Mouse (Mus musculus): ENCODE measurements around the gene Flnc. TPM values are rescaled to one million over a fixed set of nuclear protein-coding genes. Genes with fewer than 3 reads are reported as not detected.
A peak's percentile ranks its signal among the peaks of the same experiment; 100 is the strongest.

The Flnc gene
- polyA plus RNA-seq, 2 experiments, result 0.14 to 0.23 TPM

- peaks cover 0 to 4% of the 10 kb centered on the region in 2 experiments; a peak in 2 of 4 replicates for H3K4me1 ChIP-seq (replicated peaks; ENCODE audit: control insufficient read depth in 2 of 2, insufficient read depth in 2 of 2, low read length in 1 of 2)
- no peak for TF ChIP-seq CTCF (IDR thresholded peaks at IDR 0.05; ENCODE audit: low read depth)
- no peak for TF ChIP-seq EP300 (IDR thresholded peaks at IDR 0.05; ENCODE audit: low read depth)
- H3K4me2 ChIP-seq (ENCODE audit: low read depth), result no peak overlapping the region
- H3K36me3 ChIP-seq (replicated peaks; ENCODE audit: control insufficient read depth, insufficient read depth, low read depth), result no peaks in the 10 kb centered on the region
- no peak overlapping the region for H3K27ac ChIP-seq
- no peak overlapping the region for H3K4me3 ChIP-seq (ENCODE audit: insufficient read depth in 1 of 2, low read depth in 2 of 2, low read length in 2 of 2)
- ATAC-seq (ENCODE audit: insufficient read depth), result no peak
- no peaks in the 10 kb centered on the region for H3K9me3 ChIP-seq (ENCODE audit: control insufficient read depth, low read length)
- H3K27me3 ChIP-seq (ENCODE audit: control insufficient read depth, insufficient read depth, low read length), result peaks cover 20% of the 10 kb centered on the region
- no peak for DNase-seq (ENCODE audit: low read depth in 3 of 3, low spot score in 3 of 3)
- no peak overlapping the region for H3K9ac ChIP-seq (replicated peaks)
- WGBS (ENCODE audit: insufficient replicate concordance), result 15% methylated on average over 23 of the region's 25 CpGs
These were observed 63.2 kb downstream of the Flnc start for GRCm38 (mm10) chr6:29496270-29496669.

DNA sequence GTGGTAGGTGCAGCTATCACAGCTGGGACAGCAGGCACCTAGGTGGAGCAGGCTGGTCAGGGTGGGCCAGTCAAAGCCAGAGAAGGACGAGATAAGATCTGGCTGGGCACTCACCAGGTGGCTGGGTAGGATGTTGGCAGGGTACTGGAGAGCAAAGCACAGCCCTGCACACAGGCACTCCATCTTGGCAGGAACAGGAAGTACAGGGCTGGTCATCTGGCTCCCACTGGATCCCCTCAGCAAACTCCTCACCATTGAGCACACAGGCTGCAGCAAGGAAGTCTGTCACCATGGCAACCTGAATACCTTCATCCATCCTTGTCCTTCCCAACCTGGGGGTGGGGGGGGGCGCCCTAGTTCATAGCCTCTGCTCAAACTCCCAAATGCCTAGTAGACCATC, 64.7 kb downstream of the Flnc start:
- H3K36me3 ChIP-seq (replicated peaks; ENCODE audit: control insufficient read depth, insufficient read depth, low read depth), result no peaks in the 10 kb centered on the region
- ATAC-seq (ENCODE audit: insufficient read depth) (no peak), DNase-seq (ENCODE audit: low read depth in 3 of 3, low spot score in 3 of 3) (no peak)
- H3K4me1 ChIP-seq (replicated peaks; ENCODE audit: control insufficient read depth in 2 of 2, insufficient read depth in 2 of 2, low read length in 1 of 2), result peaks cover 0 to 7% of the 10 kb centered on the region in 2 experiments; a peak in 2 of 4 replicates
- H3K4me2 ChIP-seq (ENCODE audit: low read depth), result no peak overlapping the region
- no peak overlapping the region for H3K27ac ChIP-seq
- H3K9me3 ChIP-seq (ENCODE audit: control insufficient read depth, low read length), result no peaks in the 10 kb centered on the region
- H3K9ac ChIP-seq (replicated peaks), result no peak overlapping the region
- no peak for TF ChIP-seq EP300 (IDR thresholded peaks at IDR 0.05; ENCODE audit: low read depth)
- 22% methylated on average over 2 of the region's 2 CpGs for WGBS (ENCODE audit: insufficient replicate concordance)
- no peak overlapping the region for H3K4me3 ChIP-seq (ENCODE audit: insufficient read depth in 1 of 2, low read depth in 2 of 2, low read length in 2 of 2)
- H3K27me3 ChIP-seq (ENCODE audit: control insufficient read depth, insufficient read depth, low read length), result peaks cover 20% of the 10 kb centered on the region

DNA sequence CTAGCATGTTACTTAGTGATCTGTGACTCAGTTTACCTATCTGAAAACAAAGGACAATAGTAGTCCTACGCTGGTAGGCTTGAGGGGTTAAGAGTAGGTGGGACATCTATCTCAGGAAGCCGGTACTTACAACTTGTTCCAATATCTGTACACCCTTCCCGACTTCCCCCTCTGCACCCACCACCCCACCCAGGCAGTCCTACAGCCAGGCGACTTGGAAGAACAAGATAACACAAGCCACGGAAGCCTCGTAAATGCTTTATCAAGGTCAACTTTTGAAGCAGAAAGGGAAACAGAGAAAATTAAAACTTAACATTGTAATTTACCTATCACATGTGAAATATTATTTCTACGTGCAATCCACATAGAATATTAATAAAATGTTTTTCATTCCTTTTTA, 67.1 kb downstream of the Flnc start:
- Histone ChIP-seq H3K4me3 (ENCODE audit: insufficient read depth in 1 of 2, low read depth in 2 of 2, low read length in 2 of 2) (no peak overlapping the region), H3K9ac (replicated peaks) (no peak overlapping the region), H3K36me3 (replicated peaks; ENCODE audit: control insufficient read depth, insufficient read depth, low read depth) (no peaks in the 10 kb centered on the region), H3K27ac (no peak overlapping the region), H3K4me2 (ENCODE audit: low read depth) (no peak overlapping the region), H3K27me3 (ENCODE audit: control insufficient read depth, insufficient read depth, low read length) (peaks cover 20% of the 10 kb centered on the region), H3K9me3 (ENCODE audit: control insufficient read depth, low read length) (no peaks in the 10 kb centered on the region), H3K4me1 (replicated peaks; ENCODE audit: control insufficient read depth in 2 of 2, insufficient read depth in 2 of 2, low read length in 1 of 2) (peaks cover 0 to 7% of the 10 kb centered on the region in 2 experiments; a peak in 2 of 4 replicates)
- TF ChIP-seq EP300 (IDR thresholded peaks at IDR 0.05; ENCODE audit: low read depth) (no peak), CTCF (IDR thresholded peaks at IDR 0.05; ENCODE audit: low read depth) (no peak)
- DNase-seq (ENCODE audit: low read depth in 3 of 3, low spot score in 3 of 3) (peak in 1 of 3 experiments; percentile 12), ATAC-seq (ENCODE audit: insufficient read depth) (0 out of 2 replicates have a peak, but pooled peaks have one; percentile 15)
- 26% methylated on average over 7 of the region's 7 CpGs for WGBS (ENCODE audit: insufficient replicate concordance)

DNA sequence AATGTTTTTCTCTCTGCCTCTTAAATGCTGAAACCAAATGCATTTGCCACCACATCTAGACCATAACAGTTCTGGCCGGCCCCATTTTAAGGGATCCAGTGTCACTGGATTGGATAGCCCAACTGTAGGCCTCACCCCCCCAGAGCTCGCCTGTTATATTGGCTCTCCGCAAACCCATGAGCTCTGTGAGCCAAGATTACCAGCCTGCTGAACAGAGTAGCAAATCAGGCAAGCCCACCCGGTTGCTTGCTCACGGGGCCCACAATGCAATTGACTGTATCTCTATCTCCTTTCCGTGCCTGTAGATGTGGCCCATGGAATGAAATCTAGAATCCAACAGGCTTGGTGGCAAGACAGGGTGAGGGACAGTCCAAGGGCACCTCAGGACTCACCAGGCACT, 67.8 kb downstream of the Flnc start:
- no peak overlapping the region for H3K4me2 ChIP-seq (ENCODE audit: low read depth)
- H3K9ac ChIP-seq (replicated peaks), result no peak overlapping the region
- TF ChIP-seq CTCF (IDR thresholded peaks at IDR 0.05; ENCODE audit: low read depth) (no peak), EP300 (IDR thresholded peaks at IDR 0.05; ENCODE audit: low read depth) (no peak)
- peak; percentile 52 for ATAC-seq (ENCODE audit: insufficient read depth)
- DNase-seq (ENCODE audit: low read depth in 3 of 3, low spot score in 3 of 3), result peak in 1 of 3 experiments; percentile 9
- peaks cover 18% of the 10 kb centered on the region for H3K27me3 ChIP-seq (ENCODE audit: control insufficient read depth, insufficient read depth, low read length)
- H3K36me3 ChIP-seq (replicated peaks; ENCODE audit: control insufficient read depth, insufficient read depth, low read depth), result no peaks in the 10 kb centered on the region
- H3K4me1 ChIP-seq (replicated peaks; ENCODE audit: control insufficient read depth in 2 of 2, insufficient read depth in 2 of 2, low read length in 1 of 2), result peaks cover 0 to 7% of the 10 kb centered on the region in 2 experiments; a peak in 2 of 4 replicates
- 27% methylated on average over 6 of the region's 6 CpGs for WGBS (ENCODE audit: insufficient replicate concordance)
- no peaks in the 10 kb centered on the region for H3K9me3 ChIP-seq (ENCODE audit: control insufficient read depth, low read length)
- H3K4me3 ChIP-seq (ENCODE audit: insufficient read depth in 1 of 2, low read depth in 2 of 2, low read length in 2 of 2), result no peak overlapping the region
- no peak overlapping the region for H3K27ac ChIP-seq

DNA sequence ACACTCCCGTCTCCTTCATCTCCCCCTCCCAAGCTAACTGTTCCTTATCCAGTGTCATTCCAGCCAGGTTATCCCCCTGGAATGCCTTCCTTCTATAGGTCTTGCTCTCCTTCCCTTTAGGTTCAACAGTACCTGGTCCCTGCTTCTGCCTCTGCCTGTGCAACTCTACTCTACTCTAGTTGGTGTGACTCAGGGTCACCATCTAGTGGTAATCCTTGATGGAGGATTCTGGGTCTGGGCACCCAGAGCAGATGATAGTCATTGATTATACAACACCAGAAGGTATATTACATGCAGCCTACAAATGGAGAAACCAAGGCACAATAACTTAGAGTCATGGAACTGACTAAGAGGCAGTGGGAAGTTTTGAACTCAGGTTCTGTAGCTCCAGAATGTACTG, 68.5 kb downstream of the Flnc start:
- Histone ChIP-seq H3K9ac (replicated peaks) (no peak overlapping the region), H3K4me1 (replicated peaks; ENCODE audit: control insufficient read depth in 2 of 2, insufficient read depth in 2 of 2, low read length in 1 of 2) (peaks cover 0 to 7% of the 10 kb centered on the region in 2 experiments; a peak in 2 of 4 replicates), H3K4me2 (ENCODE audit: low read depth) (no peak overlapping the region), H3K9me3 (ENCODE audit: control insufficient read depth, low read length) (no peaks in the 10 kb centered on the region), H3K4me3 (ENCODE audit: insufficient read depth in 1 of 2, low read depth in 2 of 2, low read length in 2 of 2) (no peak overlapping the region), H3K27ac (no peak overlapping the region), H3K27me3 (ENCODE audit: control insufficient read depth, insufficient read depth, low read length) (peaks cover 15% of the 10 kb centered on the region), H3K36me3 (replicated peaks; ENCODE audit: control insufficient read depth, insufficient read depth, low read depth) (no peaks in the 10 kb centered on the region)
- peak; percentile 52 for TF ChIP-seq CTCF (IDR thresholded peaks at IDR 0.05; ENCODE audit: low read depth)
- no peak for TF ChIP-seq EP300 (IDR thresholded peaks at IDR 0.05; ENCODE audit: low read depth)
- 62% methylated on average over 1 of the region's 1 CpGs for WGBS (ENCODE audit: insufficient replicate concordance)
- DNase-seq (ENCODE audit: low read depth in 3 of 3, low spot score in 3 of 3) (no peak), ATAC-seq (ENCODE audit: insufficient read depth) (no peak)
